Comparison of ENCODE assay signal across 22 mouse cellular contexts in genomic region chr11:63973973-63974372, GRCm38 (mm10). TPM values are rescaled to one million over a fixed set of nuclear protein-coding genes. Genes with fewer than 3 reads are reported as not detected.
A peak's percentile ranks its signal among the peaks of the same experiment; 100 is the strongest.
DNase-seq lines count a peak whose midpoint lies in the region; ATAC-seq and TF ChIP-seq lines count a peak whose summit lies in the region.
"Had no signal": no experiment of that assay in that cellular context is flagged by ENCODE, and none has a peak within 500 bp of the region (broad histone marks: within the 10 kb centered on the region; RNA-seq: fewer than 3 reads in every experiment).

No protein-coding gene starts in this region.

- no peak overlapping the region for H3K4me3 ChIP-seq in hindbrain, embryonic 16.5 days (ENCODE audit: low read length)
- H3K4me3 ChIP-seq in hindbrain, embryonic 10.5 days, result no peak overlapping the region
- H3K4me3 ChIP-seq in midbrain, postnatal 0 days (ENCODE audit: low read depth, low read length), result no peak overlapping the region
- no peak overlapping the region for H3K4me3 ChIP-seq in midbrain, embryonic 16.5 days (ENCODE audit: low read depth, low read length)
- H3K4me3 ChIP-seq: embryonic facial prominence, embryonic 12.5 days; forebrain, embryonic 12.5 days; heart, adult 2 months; heart, embryonic 15.5 days; hindbrain, embryonic 15.5 days had no signal

- no peaks in the 10 kb centered on the region for H3K9me3 ChIP-seq in hindbrain, embryonic 16.5 days (ENCODE audit: control insufficient read depth, low read length)
- H3K9me3 ChIP-seq in hindbrain, embryonic 10.5 days, result no peaks in the 10 kb centered on the region
- H3K9me3 ChIP-seq in midbrain, postnatal 0 days (ENCODE audit: low read length), result no peaks in the 10 kb centered on the region
- H3K9me3 ChIP-seq in midbrain, embryonic 16.5 days (replicated peaks; ENCODE audit: control insufficient read depth, low read length, poor library complexity, severe bottlenecking), result no peaks in the 10 kb centered on the region
- H3K9me3 ChIP-seq: embryonic facial prominence, embryonic 12.5 days; forebrain, embryonic 12.5 days; heart, embryonic 15.5 days; hindbrain, embryonic 15.5 days had no signal

- H3K27me3 ChIP-seq in hindbrain, embryonic 16.5 days (replicated peaks; ENCODE audit: control insufficient read depth, insufficient read depth, low read length), result no peaks in the 10 kb centered on the region
- no peaks in the 10 kb centered on the region; the same call in 1 of the 2 replicates for H3K27me3 ChIP-seq in hindbrain, embryonic 10.5 days (ENCODE audit: insufficient read depth, poor library complexity, severe bottlenecking)
- no peaks in the 10 kb centered on the region for H3K27me3 ChIP-seq in midbrain, postnatal 0 days (ENCODE audit: insufficient read depth, low read length)
- H3K27me3 ChIP-seq in midbrain, embryonic 16.5 days (ENCODE audit: control insufficient read depth, insufficient read depth, low read depth, low read length), result no peaks in the 10 kb centered on the region
- H3K27me3 ChIP-seq: CH12.LX; embryonic facial prominence, embryonic 12.5 days; forebrain, embryonic 12.5 days; heart, embryonic 15.5 days; hindbrain, embryonic 15.5 days had no signal

- peaks cover 4% of the 10 kb centered on the region for H3K4me1 ChIP-seq in hindbrain, embryonic 16.5 days (ENCODE audit: control insufficient read depth, insufficient read depth, low read depth, low read length)
- peaks cover 31% of the 10 kb centered on the region for H3K4me1 ChIP-seq in hindbrain, embryonic 10.5 days (replicated peaks)
- H3K4me1 ChIP-seq in midbrain, postnatal 0 days (ENCODE audit: insufficient read depth, low read length), result 0 out of 2 replicates have a peak, but pooled peaks cover 2% of the 10 kb centered on the region
- H3K4me1 ChIP-seq in midbrain, embryonic 16.5 days (ENCODE audit: control insufficient read depth, insufficient read depth, low read length), result peaks cover 8% of the 10 kb centered on the region; the same call in 1 of the 2 replicates

- H3K27ac ChIP-seq in hindbrain, embryonic 16.5 days (ENCODE audit: low read depth, low read length), result no peak overlapping the region
- no peak overlapping the region for H3K27ac ChIP-seq in hindbrain, embryonic 10.5 days
- no peak overlapping the region for H3K27ac ChIP-seq in midbrain, postnatal 0 days (ENCODE audit: low read depth, low read length)
- H3K27ac ChIP-seq in midbrain, embryonic 16.5 days (ENCODE audit: low read length), result no peak overlapping the region
- H3K27ac ChIP-seq: embryonic facial prominence, embryonic 12.5 days; forebrain, embryonic 12.5 days; heart, adult 2 months; heart, embryonic 15.5 days; hindbrain, embryonic 15.5 days had no signal

- 72% methylated on average over 2 of the region's 2 CpGs for WGBS in hindbrain, embryonic 16.5 days
- WGBS in hindbrain, embryonic 10.5 days, result 71% methylated on average over 2 of the region's 2 CpGs
- 62% methylated on average over 2 of the region's 2 CpGs for WGBS in midbrain, postnatal 0 days
- 67% methylated on average over 2 of the region's 2 CpGs for WGBS in midbrain, embryonic 16.5 days

- no peak overlapping the region for H3K4me2 ChIP-seq in hindbrain, embryonic 16.5 days (ENCODE audit: low read length)
- H3K4me2 ChIP-seq in midbrain, postnatal 0 days (ENCODE audit: low read depth, low read length, poor library complexity, severe bottlenecking), result no peak overlapping the region
- no peak overlapping the region for H3K4me2 ChIP-seq in midbrain, embryonic 16.5 days (ENCODE audit: low read length)
- H3K4me2 ChIP-seq: embryonic facial prominence, embryonic 12.5 days; forebrain, embryonic 12.5 days; heart, embryonic 11.5 days; heart, embryonic 15.5 days; hindbrain, embryonic 15.5 days had no signal

- DNase-seq in hindbrain, embryonic 10.5 days (ENCODE audit: low spot score), result no peak
- DNase-seq in midbrain, postnatal 0 days (ENCODE audit: low spot score), result peak; percentile 63
- peak; percentile 57 for DNase-seq in brain, embryonic 14.5 days (ENCODE audit: low read depth)
- DNase-seq in lung, postnatal 36 days, result peak; percentile 70
- no peak for DNase-seq in kidney, postnatal 25 days
- no peak for DNase-seq in right cerebral cortex, adult 2 months (ENCODE audit: low spot score in 2 of 2)
- DNase-seq: adrenal gland, adult 8-10 months; adrenal gland, postnatal 36 days; cerebellum, adult 11-12 months; cerebellum, adult 9-10 months; cerebellum, postnatal 25 days; gastrocnemius, postnatal 14 days; heart, adult 2 months; heart, postnatal 14 days had no signal

- no peak for TF ChIP-seq POLR2A in brain, embryonic 14.5 days (IDR thresholded peaks at IDR 0.05; ENCODE audit: borderline replicate concordance, extremely low read depth, insufficient read depth, insufficient read length, poor library complexity, severe bottlenecking)

- H3K36me3 ChIP-seq in hindbrain, embryonic 16.5 days (ENCODE audit: control insufficient read depth, insufficient read depth, low read length), result no peaks in the 10 kb centered on the region
- H3K36me3 ChIP-seq in hindbrain, embryonic 10.5 days, result peaks cover 21% of the 10 kb centered on the region
- H3K36me3 ChIP-seq in midbrain, postnatal 0 days (ENCODE audit: insufficient read depth, low read length), result no peaks in the 10 kb centered on the region
- 0 out of 2 replicates have a peak, but pooled peaks cover 2% of the 10 kb centered on the region for H3K36me3 ChIP-seq in midbrain, embryonic 16.5 days (ENCODE audit: control insufficient read depth, insufficient read depth, low read length)
- H3K36me3 ChIP-seq: heart, embryonic 15.5 days; hindbrain, embryonic 15.5 days had no signal

- TF ChIP-seq CTCF in midbrain, postnatal 0 days (IDR thresholded peaks at IDR 0.05), result no peak
- TF ChIP-seq CTCF in brain, embryonic 14.5 days (IDR thresholded peaks at IDR 0.05; ENCODE audit: borderline replicate concordance, extremely low read depth, insufficient read depth, insufficient read length), result no peak

- no peak overlapping the region for H3K9ac ChIP-seq in hindbrain, embryonic 16.5 days (ENCODE audit: low read depth, low read length)
- H3K9ac ChIP-seq in midbrain, postnatal 0 days (replicated peaks; ENCODE audit: low read length, poor library complexity, severe bottlenecking), result no peak overlapping the region
- no peak overlapping the region for H3K9ac ChIP-seq in midbrain, embryonic 16.5 days (ENCODE audit: low read depth, low read length)
- H3K9ac ChIP-seq: embryonic facial prominence, embryonic 12.5 days; forebrain, embryonic 12.5 days; heart, embryonic 15.5 days; hindbrain, embryonic 15.5 days had no signal

- ATAC-seq in hindbrain, embryonic 16.5 days, result peak; percentile 8; the same call in 1 of the 2 replicates
- peak; percentile 38; the same call in 1 of the 2 replicates for ATAC-seq in midbrain, postnatal 0 days (ENCODE audit: low FRiP score)
- no peak for ATAC-seq in midbrain, embryonic 16.5 days

RNA-seq across cellular contexts. Expression of gene Hs3st3b1, which starts 51.9 kb away (rescaled TPM):
- 4.8 and 5.6 TPM in 2 replicates for polyA plus RNA-seq in hindbrain, embryonic 16.5 days (2015; fragmentation: Nextera tagmentation; extraction: Ambion mirVana)
- polyA plus RNA-seq in hindbrain, embryonic 10.5 days (2016; fragmentation: Nextera tagmentation; extraction: Ambion mirVana), result 13.1 and 13.4 TPM in 2 replicates
- 24.9 and 27.6 TPM in 2 replicates for total RNA-seq in midbrain, postnatal 0 days (2014; rRNA removed)
- polyA plus RNA-seq in midbrain, postnatal 0 days (2015; fragmentation: Nextera tagmentation; extraction: Ambion mirVana), result 7.9 and 9.0 TPM in 2 replicates
- 9.4 and 15.4 TPM in 2 replicates for polyA plus RNA-seq in midbrain, embryonic 16.5 days (2015; fragmentation: Nextera tagmentation; extraction: Ambion mirVana)
- polyA plus RNA-seq in brain, embryonic 14.5 days (2012; rRNA removed), result 7.9 and 10.5 TPM in 2 replicates

Comparison
In these comparisons a context has a peak if more than half of its experiments do, and no peak if none do; other contexts are left out.
1. DNase-seq: peak in midbrain, postnatal 0 days (single experiment), brain, embryonic 14.5 days (single experiment) and lung, postnatal 36 days (single experiment); none in hindbrain, embryonic 10.5 days (single experiment), kidney, postnatal 25 days (0 of 2) and right cerebral cortex, adult 2 months (0 of 2).